Mouse (Mus musculus): ENCODE measurements around the gene Oaf. TPM values are rescaled to one million over a fixed set of nuclear protein-coding genes. Genes with fewer than 3 reads are reported as not detected.

Gene Oaf
- total and polyA plus RNA-seq, 3 experiments, result not detected

GRCm38 (mm10) chr9:43229398-43229895, 10.3 kb downstream of the Oaf start:
- H3K4me3 ChIP-seq (replicated peaks in 1 of 3; ENCODE audit: low read depth in 2 of 3, low read length in 2 of 3, poor library complexity in 1 of 3), result no peak overlapping the region
- no peak overlapping the region for H3K4me2 ChIP-seq (ENCODE audit: insufficient read depth, low read depth, poor library complexity, severe bottlenecking)
- H3K27me3 ChIP-seq (replicated peaks), result peaks cover 20% of the 10 kb centered on the region
- H3K9ac ChIP-seq (ENCODE audit: insufficient read depth, low read depth), result no peak overlapping the region
- TF ChIP-seq E2F4 (IDR thresholded peaks at IDR 0.05; ENCODE audit: insufficient replicate concordance, low read depth, low read length) (no peak), NRF1 (IDR thresholded peaks at IDR 0.05; ENCODE audit: low read depth, low read length) (no peak), ELF1 (IDR thresholded peaks at IDR 0.05; ENCODE audit: low read depth, low read length) (no peak), TCF12 (IDR thresholded peaks at IDR 0.05; ENCODE audit: low read depth, low read length) (no peak), ZC3H11A (IDR thresholded peaks at IDR 0.05; ENCODE audit: low read depth, low read length) (no peak), BHLHE40 (IDR thresholded peaks at IDR 0.05; ENCODE audit: low read depth, low read length) (no peak), ZKSCAN1 (IDR thresholded peaks at IDR 0.05; ENCODE audit: borderline replicate concordance, low read depth, low read length) (no peak), CHD1 (IDR thresholded peaks at IDR 0.05; ENCODE audit: low read depth, low read length) (no peak), MAFK (IDR thresholded peaks at IDR 0.05; ENCODE audit: insufficient replicate concordance, low read length) (no peak), IRF4 (IDR thresholded peaks at IDR 0.05; ENCODE audit: low read depth, low read length) (no peak), USF1 (IDR thresholded peaks at IDR 0.05; ENCODE audit: low read depth, low read length) (no peak)
- no peaks in the 10 kb centered on the region for H3K36me3 ChIP-seq (replicated peaks in 1 of 2; ENCODE audit: control insufficient read depth in 1 of 2, insufficient read depth in 1 of 2, low read length in 1 of 2)
- no peaks in the 10 kb centered on the region for H3K4me1 ChIP-seq (ENCODE audit: control insufficient read depth in 1 of 2, insufficient read depth in 2 of 2)
- in situ Hi-C loops (cut with MboI; ENCODE audit: low pct_ligation_motif_present, low pct_unique_long_range_greater_than_20kb, low sequenced_read_pairs) (no loop called here), dilution Hi-C loops (cut with MboI; ENCODE audit: extremely low pct_ligation_motif_present, extremely low pct_unique_long_range_greater_than_20kb, low sequenced_read_pairs) (no loop called here)
- H3K79me2 ChIP-seq (replicated peaks; ENCODE audit: control insufficient read depth, extremely low read depth, insufficient read depth, poor library complexity, severe bottlenecking), result no peaks in the 10 kb centered on the region
- no peak overlapping the region for H3K27ac ChIP-seq (ENCODE audit: insufficient read depth, low read depth)
- no peaks in the 10 kb centered on the region for H3K9me3 ChIP-seq (replicated peaks; ENCODE audit: low read length)
- DNase-seq (ENCODE audit: extremely low read depth), result no peak

- TF ChIP-seq JUN (IDR thresholded peaks at IDR 0.05; ENCODE audit: insufficient read depth, low read depth, low read length), result no peak
- Histone ChIP-seq H3K4me2 (ENCODE audit: insufficient read depth, low read depth, poor library complexity, severe bottlenecking) (no peak overlapping the region), H3K9me3 (replicated peaks; ENCODE audit: low read length) (no peaks in the 10 kb centered on the region), H3K79me2 (replicated peaks; ENCODE audit: control insufficient read depth, extremely low read depth, insufficient read depth, poor library complexity, severe bottlenecking) (no peaks in the 10 kb centered on the region), H3K27me3 (replicated peaks) (peaks cover 26% of the 10 kb centered on the region), H3K9ac (ENCODE audit: insufficient read depth, low read depth) (no peak overlapping the region), H3K36me3 (replicated peaks in 1 of 2; ENCODE audit: control insufficient read depth in 1 of 2, insufficient read depth in 1 of 2, low read length in 1 of 2) (no peaks in the 10 kb centered on the region), H3K4me1 (ENCODE audit: control insufficient read depth in 1 of 2, insufficient read depth in 2 of 2) (no peaks in the 10 kb centered on the region), H3K27ac (ENCODE audit: insufficient read depth, low read depth) (no peak overlapping the region), H3K4me3 (replicated peaks in 1 of 3; ENCODE audit: low read depth in 2 of 3, low read length in 2 of 3, poor library complexity in 1 of 3) (no peak overlapping the region)
- dilution Hi-C loops (cut with MboI; ENCODE audit: extremely low pct_ligation_motif_present, extremely low pct_unique_long_range_greater_than_20kb, low sequenced_read_pairs) (no loop called here), in situ Hi-C loops (cut with MboI; ENCODE audit: low pct_ligation_motif_present, low pct_unique_long_range_greater_than_20kb, low sequenced_read_pairs) (no loop called here)
- no peak for DNase-seq (ENCODE audit: extremely low read depth)
Measured at GRCm38 (mm10) chr9:43228745-43229144, 11.0 kb downstream of the Oaf start.

- H3K27me3 ChIP-seq (replicated peaks), result peaks cover 29% of the 10 kb centered on the region
- no peak overlapping the region for H3K27ac ChIP-seq (ENCODE audit: insufficient read depth, low read depth)
- dilution Hi-C loops (cut with MboI; ENCODE audit: extremely low pct_ligation_motif_present, extremely low pct_unique_long_range_greater_than_20kb, low sequenced_read_pairs) (no loop called here), in situ Hi-C loops (cut with MboI; ENCODE audit: low pct_ligation_motif_present, low pct_unique_long_range_greater_than_20kb, low sequenced_read_pairs) (no loop called here)
- DNase-seq (ENCODE audit: extremely low read depth), result no peak
- H3K36me3 ChIP-seq (replicated peaks in 1 of 2; ENCODE audit: control insufficient read depth in 1 of 2, insufficient read depth in 1 of 2, low read length in 1 of 2), result no peaks in the 10 kb centered on the region
- no peak overlapping the region for H3K9ac ChIP-seq (ENCODE audit: insufficient read depth, low read depth)
- no peak overlapping the region for H3K4me2 ChIP-seq (ENCODE audit: insufficient read depth, low read depth, poor library complexity, severe bottlenecking)
- H3K9me3 ChIP-seq (replicated peaks; ENCODE audit: low read length), result no peaks in the 10 kb centered on the region
- no peaks in the 10 kb centered on the region for H3K4me1 ChIP-seq (ENCODE audit: control insufficient read depth in 1 of 2, insufficient read depth in 2 of 2)
- no peak for TF ChIP-seq UBTF (IDR thresholded peaks at IDR 0.05; ENCODE audit: low read depth, low read length)
- no peak for TF ChIP-seq BHLHE40 (IDR thresholded peaks at IDR 0.05; ENCODE audit: low read depth, low read length)
- no peak for TF ChIP-seq SMC3 (IDR thresholded peaks at IDR 0.05; ENCODE audit: low read depth, low read length)
- TF ChIP-seq MAFK (IDR thresholded peaks at IDR 0.05; ENCODE audit: insufficient replicate concordance, low read length), result no peak
- TF ChIP-seq PAX5 (IDR thresholded peaks at IDR 0.05; ENCODE audit: low read length), result no peak
- TF ChIP-seq HCFC1 (IDR thresholded peaks at IDR 0.05; ENCODE audit: low read depth, low read length), result no peak
- no peak for TF ChIP-seq ZC3H11A (IDR thresholded peaks at IDR 0.05; ENCODE audit: low read depth, low read length)
- no peak for TF ChIP-seq JUND (conservative IDR thresholded peaks at IDR 0.05; ENCODE audit: low read depth, low read length)
- TF ChIP-seq TBP (conservative IDR thresholded peaks at IDR 0.05; ENCODE audit: low read depth, low read length), result no peak
- no peak for TF ChIP-seq MAZ (IDR thresholded peaks at IDR 0.05; ENCODE audit: low read depth, low read length)
- no peak for TF ChIP-seq USF2 (conservative IDR thresholded peaks at IDR 0.05; ENCODE audit: low read depth, low read length)
- TF ChIP-seq CHD1 (IDR thresholded peaks at IDR 0.05; ENCODE audit: low read depth, low read length), result no peak
- no peak overlapping the region for H3K4me3 ChIP-seq (replicated peaks in 1 of 3; ENCODE audit: low read depth in 2 of 3, low read length in 2 of 3, poor library complexity in 1 of 3)
- H3K79me2 ChIP-seq (replicated peaks; ENCODE audit: control insufficient read depth, extremely low read depth, insufficient read depth, poor library complexity, severe bottlenecking), result no peaks in the 10 kb centered on the region
Measured at GRCm38 (mm10) chr9:43227626-43228025, 12.1 kb downstream of the Oaf start.

All from CH12.LX (cell line).